Mouse (Mus musculus) lung, adult 2 months (tissue): Measurements from ENCODE around the gene Zfp296.

Source experiments
- CTCF ChIP-seq: fragments of 200-500 bp; IDR thresholded peaks from 2 replicates; pipeline ENCODE4 v1.5.1; 2011; ENCODE audit warnings: mild to moderate bottlenecking, low read length, control low read depth; ENCODE audit not compliant: insufficient read depth
- POLR2A ChIP-seq: fragments of 200-500 bp; IDR thresholded peaks from 2 replicates; pipeline ENCODE4 v1.6.1; 2011; ENCODE audit warnings: low read depth, mild to moderate bottlenecking, control low read depth, low read length, borderline replicate concordance; ENCODE audit errors: extremely low read depth

- TF ChIP-seq POLR2A (no peak), CTCF (no peak)
Observed at GRCm38 (mm10) chr7:19565803-19566202, 11.3 kb upstream of the Zfp296 start.
